Mouse (Mus musculus) MEL (cell line): Measurements from ENCODE around the gene Fbxl19. TPM values are rescaled to one million over a fixed set of nuclear protein-coding genes. Genes with fewer than 3 reads are reported as not detected.

Experiments used
- DNase-seq: peaks from one replicate; pipeline ENCODE4 v3.0.0; 2011; ENCODE audit warnings: low read depth, low spot score
- H3K27ac ChIP-seq: 2 replicates; pipeline ENCODE4 v1.5.1; 2012; ENCODE audit warnings: low read depth, mild to moderate bottlenecking, control low read depth, low read length, moderate library complexity; ENCODE audit not compliant: control insufficient read depth
- H3K27me3 ChIP-seq, 2 experiments: fragments of 150-350 bp in 1 of 2; sonication (generic) in 1 of 2; 2 replicates each; pipeline ENCODE4 v1.6.1; 2012; ENCODE audit warnings: low read length in 2 of 2, mild to moderate bottlenecking in 2 of 2, improper control_type of control experiment in 1 of 2, moderate library complexity in 1 of 2; ENCODE audit not compliant: insufficient read depth in 2 of 2, control insufficient read depth in 1 of 2
- H3K36me3 ChIP-seq, 2 experiments: 2 replicates each; pipeline ENCODE4 v1.6.1; 2012 to 2014; ENCODE audit warnings: low read length in 2 of 2, improper control_type of control experiment in 1 of 2, inconsistent platforms in 1 of 2, mild to moderate bottlenecking in 1 of 2; ENCODE audit not compliant: insufficient read depth in 2 of 2, control insufficient read depth in 1 of 2
- H3K4me1 ChIP-seq, 2 experiments: fragments of 150-350 bp in 1 of 2; sonication (generic) in 1 of 2; 2 replicates each; pipeline ENCODE4 v1.6.1; 2012; ENCODE audit warnings: low read length in 2 of 2, improper control_type of control experiment in 1 of 2, mild to moderate bottlenecking in 1 of 2; ENCODE audit not compliant: insufficient read depth in 2 of 2, control insufficient read depth in 1 of 2
- H3K4me3 ChIP-seq, 2 experiments: fragments of 150-350 bp in 1 of 2; sonication (generic) in 1 of 2; 2 replicates each; pipeline ENCODE4 v1.5.1; 2012; ENCODE audit warnings: low read depth in 2 of 2, low read length in 2 of 2, mild to moderate bottlenecking in 2 of 2, moderate library complexity in 2 of 2, control low read depth in 1 of 2, improper control_type of control experiment in 1 of 2; ENCODE audit not compliant: control insufficient read depth in 1 of 2, insufficient read depth in 1 of 2
- H3K79me2 ChIP-seq: 2 replicates; pipeline ENCODE4 v1.6.1; 2012; ENCODE audit warnings: mild to moderate bottlenecking, low read length, moderate library complexity; ENCODE audit not compliant: control insufficient read depth, poor library complexity, insufficient read depth
- H3K9ac ChIP-seq: 2 replicates; pipeline ENCODE4 v1.6.1; 2012; ENCODE audit warnings: low read depth, mild to moderate bottlenecking, control low read depth, low read length, moderate library complexity; ENCODE audit not compliant: control insufficient read depth, poor library complexity, severe bottlenecking
- H3K9me3 ChIP-seq: fragments of 150-350 bp; sonication (generic); replicated peaks from 2 replicates; pipeline ENCODE4 v1.6.1; 2012; ENCODE audit warnings: mild to moderate bottlenecking, low read length, improper control_type of control experiment, moderate library complexity; ENCODE audit not compliant: insufficient read depth
- CHD1 ChIP-seq: IDR thresholded peaks from 2 replicates; pipeline ENCODE4 v1.6.1; 2012; ENCODE audit warnings: low read depth, mild to moderate bottlenecking, inconsistent platforms, low read length, improper control_type of control experiment
- CHD2 ChIP-seq: IDR thresholded peaks from 2 replicates; pipeline ENCODE4 v1.6.1; 2011; ENCODE audit warnings: low read length, improper control_type of control experiment
- CTCF ChIP-seq, 3 experiments: IDR thresholded peaks in 2 of 3; conservative IDR thresholded peaks in 1 of 3; 2 replicates each; pipeline ENCODE4 v1.5.1; 2011 to 2012; ENCODE audit warnings: low read length in 3 of 3, low read depth in 2 of 3, mild to moderate bottlenecking in 2 of 3, improper control_type of control experiment in 1 of 3, inconsistent platforms in 1 of 3, mixed read lengths in 1 of 3, moderate library complexity in 1 of 3; ENCODE audit not compliant: control insufficient read depth in 1 of 3, insufficient read depth in 1 of 3, poor library complexity in 1 of 3, severe bottlenecking in 1 of 3
- ELF1 ChIP-seq: IDR thresholded peaks from 2 replicates; pipeline ENCODE4 v1.6.1; 2014; ENCODE audit warnings: low read depth, mild to moderate bottlenecking, inconsistent platforms, low read length, improper control_type of control experiment, moderate library complexity
- EP300 ChIP-seq, 2 experiments: IDR thresholded peaks; 2 replicates each; pipeline ENCODE4 v1.6.1; 2011; ENCODE audit warnings: improper control_type of control experiment in 2 of 2, low read length in 2 of 2, low read depth in 1 of 2, mild to moderate bottlenecking in 1 of 2
- ETS1 ChIP-seq: IDR thresholded peaks from 2 replicates; pipeline ENCODE4 v1.6.1; 2012; ENCODE audit warnings: low read depth, mild to moderate bottlenecking, inconsistent platforms, low read length, improper control_type of control experiment, moderate library complexity
- GATA1 ChIP-seq: IDR thresholded peaks from 2 replicates; pipeline ENCODE4 v1.6.1; 2011; ENCODE audit warnings: low read depth, low read length, improper control_type of control experiment
- HCFC1 ChIP-seq: IDR thresholded peaks from 2 replicates; pipeline ENCODE4 v1.6.1; 2012; ENCODE audit warnings: low read depth, mild to moderate bottlenecking, inconsistent platforms, low read length, improper control_type of control experiment, moderate library complexity
- JUND ChIP-seq: IDR thresholded peaks from 2 replicates; pipeline ENCODE4 v1.6.1; 2011; ENCODE audit warnings: low read depth, mild to moderate bottlenecking, improper control_type of control experiment, low read length
- MAZ ChIP-seq: IDR thresholded peaks from 2 replicates; pipeline ENCODE4 v1.6.1; 2012; ENCODE audit warnings: low read depth, mild to moderate bottlenecking, inconsistent platforms, low read length, improper control_type of control experiment
- MEF2A ChIP-seq: IDR thresholded peaks from 2 replicates; pipeline ENCODE4 v1.6.1; 2014; ENCODE audit warnings: low read depth, mild to moderate bottlenecking, inconsistent platforms, low read length, improper control_type of control experiment; ENCODE audit not compliant: poor library complexity, insufficient replicate concordance, severe bottlenecking; ENCODE audit errors: extremely low read depth
- MXI1 ChIP-seq: IDR thresholded peaks from 2 replicates; pipeline ENCODE4 v1.6.1; 2011; ENCODE audit warnings: mild to moderate bottlenecking, low read depth, low read length, improper control_type of control experiment
- MYB ChIP-seq: IDR thresholded peaks from 2 replicates; pipeline ENCODE4 v1.6.1; 2011; ENCODE audit warnings: mild to moderate bottlenecking, low read depth, low read length, improper control_type of control experiment
- MYC ChIP-seq: IDR thresholded peaks from 2 replicates; pipeline ENCODE4 v1.6.1; 2011; ENCODE audit warnings: low read depth, mild to moderate bottlenecking, low read length, improper control_type of control experiment, moderate library complexity
- NELFE ChIP-seq: IDR thresholded peaks from 2 replicates; pipeline ENCODE4 v1.6.1; 2011; ENCODE audit warnings: low read depth, low read length, improper control_type of control experiment
- NRF1 ChIP-seq: IDR thresholded peaks from 2 replicates; pipeline ENCODE4 v1.6.1; 2014; ENCODE audit warnings: low read depth, mild to moderate bottlenecking, inconsistent platforms, low read length, improper control_type of control experiment, moderate library complexity; ENCODE audit not compliant: poor library complexity, insufficient read depth, severe bottlenecking
- POLR2A ChIP-seq, 2 experiments: IDR thresholded peaks; 2 replicates each; pipeline ENCODE4 v1.6.1; 2011 to 2012; ENCODE audit warnings: low read length in 2 of 2, mild to moderate bottlenecking in 2 of 2, control low read depth in 1 of 2, improper control_type of control experiment in 1 of 2, low read depth in 1 of 2, moderate library complexity in 1 of 2; ENCODE audit not compliant: control insufficient read depth in 1 of 2, insufficient read depth in 1 of 2, poor library complexity in 1 of 2
- POLR2AphosphoS2 ChIP-seq: IDR thresholded peaks from 2 replicates; pipeline ENCODE4 v1.6.1; 2011; ENCODE audit warnings: low read length, improper control_type of control experiment
- RCOR1 ChIP-seq: IDR thresholded peaks from 2 replicates; pipeline ENCODE4 v1.6.1; 2012; ENCODE audit warnings: low read depth, mild to moderate bottlenecking, inconsistent platforms, low read length, improper control_type of control experiment
- SMC3 ChIP-seq: IDR thresholded peaks from 2 replicates; pipeline ENCODE4 v1.6.1; 2011; ENCODE audit warnings: low read depth, low read length, improper control_type of control experiment
- TAL1 ChIP-seq: IDR thresholded peaks from 2 replicates; pipeline ENCODE4 v1.6.1; 2012; ENCODE audit warnings: mild to moderate bottlenecking, inconsistent platforms, low read length, moderate library complexity, mixed read lengths
- TBP ChIP-seq: IDR thresholded peaks from 2 replicates; pipeline ENCODE4 v1.8.0; 2011; ENCODE audit warnings: low read depth, low read length, improper control_type of control experiment
- TCF12 ChIP-seq: IDR thresholded peaks from 2 replicates; pipeline ENCODE4 v1.6.1; 2014; ENCODE audit warnings: low read depth, mild to moderate bottlenecking, inconsistent platforms, low read length, improper control_type of control experiment, moderate library complexity
- USF1 ChIP-seq: IDR thresholded peaks from 2 replicates; pipeline ENCODE4 v1.6.1; 2014; ENCODE audit warnings: low read depth, mild to moderate bottlenecking, inconsistent platforms, low read length, improper control_type of control experiment, moderate library complexity
- USF2 ChIP-seq, 2 experiments: IDR thresholded peaks; 2 replicates each; pipeline ENCODE4 v1.6.1; 2011 to 2012; ENCODE audit warnings: improper control_type of control experiment in 2 of 2, low read length in 2 of 2, borderline replicate concordance in 1 of 2, inconsistent platforms in 1 of 2, low read depth in 1 of 2, mild to moderate bottlenecking in 1 of 2; ENCODE audit not compliant: insufficient read depth in 1 of 2
- ZC3H11A ChIP-seq: IDR thresholded peaks from 2 replicates; pipeline ENCODE4 v1.6.1; 2012; ENCODE audit warnings: low read depth, mild to moderate bottlenecking, inconsistent platforms, low read length, improper control_type of control experiment
- ZKSCAN1 ChIP-seq: IDR thresholded peaks from 2 replicates; pipeline ENCODE4 v1.6.1; 2012; ENCODE audit warnings: low read depth, mild to moderate bottlenecking, inconsistent platforms, low read length, improper control_type of control experiment, moderate library complexity
- ZMIZ1 ChIP-seq: IDR thresholded peaks from 2 replicates; pipeline ENCODE4 v1.6.1; 2012; ENCODE audit warnings: low read depth, mild to moderate bottlenecking, inconsistent platforms, low read length, improper control_type of control experiment, moderate library complexity
- polyA plus RNA-seq, 2 experiments: library from polyadenylated mRNA; stranded (reverse) in 1 of 2; unstranded in 1 of 2; fragments of >175 nt in 1 of 2; fragments of >200 nt in 1 of 2; gene quantifications; 2 replicates each; pipeline versions ENCODE4 v1.2.1 to v1.2.4; 2012; ENCODE audit warnings: low replicate concordance in 2 of 2, low read depth in 1 of 2; ENCODE audit not compliant: insufficient read length in 2 of 2, insufficient read depth in 1 of 2, missing spikeins in 1 of 2
- total RNA-seq: library from RNA; depleted of rRNA; stranded (reverse); fragments of 300-350 nt; gene quantifications from 2 replicates; pipeline ENCODE4 v1.2.3, GENCODE M21; 2012

Gene Fbxl19
- total and polyA plus RNA-seq, 3 experiments: 46.7 to 58.3 TPM; not detected in 1

DNA sequence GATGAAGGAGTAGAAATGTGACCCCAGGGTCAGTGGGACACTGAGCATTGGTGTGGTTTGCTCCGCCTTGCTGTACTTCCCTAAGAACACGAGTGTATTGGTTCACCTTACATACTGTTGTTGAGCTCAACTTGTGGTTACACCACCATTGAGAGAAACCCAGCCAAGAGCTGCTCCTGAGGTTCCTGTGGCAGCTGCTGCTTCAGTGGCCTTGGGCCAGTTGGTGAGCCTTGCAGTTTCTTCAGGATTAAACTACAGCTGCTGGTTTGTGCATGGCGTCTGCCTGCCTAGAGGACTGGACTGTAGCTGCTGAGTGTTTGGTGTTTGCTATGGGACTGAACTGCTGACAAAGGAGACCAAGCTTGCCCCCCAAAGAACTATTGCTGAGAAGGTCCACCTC is 32.9 kb upstream of the Fbxl19 start:
- TF ChIP-seq TCF12: no peak
- no peak for TF ChIP-seq ZMIZ1
- no peak for TF ChIP-seq ZKSCAN1
- TF ChIP-seq CHD1: no peak
- Histone ChIP-seq H3K4me3 (no peak overlapping the region), H3K9ac (no peak overlapping the region), H3K27me3 (no peaks in the 10 kb centered on the region), H3K4me1 (peaks cover 4 to 14% of the 10 kb centered on the region in 2 experiments), H3K9me3 (no peaks in the 10 kb centered on the region), H3K79me2 (peaks cover 5% of the 10 kb centered on the region), H3K27ac (no peak overlapping the region), H3K36me3 (peaks cover 0 to 11% of the 10 kb centered on the region in 2 experiments; a peak in 2 of 4 replicates)
- no peak for DNase-seq

DNA sequence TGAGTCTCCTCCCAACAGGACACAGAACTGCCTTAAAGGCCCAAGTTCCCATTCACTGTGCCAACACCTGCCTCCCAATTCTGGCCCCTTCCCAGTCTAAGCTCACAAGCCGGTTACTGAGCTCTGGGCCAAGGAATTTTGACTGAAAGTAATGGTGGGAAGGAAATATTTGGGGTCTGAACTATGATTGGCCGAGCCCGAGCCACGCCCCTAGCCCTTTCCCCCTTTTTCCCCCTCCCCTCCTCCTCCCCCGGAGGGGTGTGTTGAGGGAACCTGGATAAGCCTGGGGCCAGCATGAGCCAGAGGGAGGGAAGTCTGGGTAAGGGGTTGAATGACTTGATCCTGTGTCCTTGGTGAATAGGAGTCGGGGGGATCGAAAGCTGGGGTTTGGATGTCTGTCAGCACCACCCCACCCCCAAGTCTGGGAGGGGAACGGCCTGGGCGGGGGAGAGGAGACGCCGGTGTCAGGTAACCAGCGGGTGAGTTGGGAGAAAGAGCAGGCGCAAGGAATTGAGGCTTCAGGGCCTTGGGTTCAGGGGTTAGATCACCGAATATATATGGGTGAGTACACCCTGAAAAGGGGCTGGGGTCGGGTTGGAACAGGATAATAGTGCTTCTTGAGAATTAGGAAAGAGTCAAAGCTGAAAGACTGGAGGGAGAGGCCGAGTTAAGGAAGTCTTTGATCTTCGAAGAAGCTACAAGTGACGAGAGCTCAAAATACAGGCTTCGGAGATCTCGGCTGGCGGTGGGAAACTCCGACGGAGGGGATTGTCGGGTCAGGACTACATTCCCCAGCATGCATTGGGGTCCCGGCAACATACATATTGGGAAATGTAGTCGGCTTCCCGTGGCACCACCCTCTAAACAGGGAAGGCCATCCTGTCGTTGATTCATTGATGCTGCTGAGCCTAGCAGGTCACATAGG is 31.6 kb upstream of the Fbxl19 start, which contains the start of gene Ctf1:
TSS of gene Ctf1 (plus strand) at position 276 of the 925 bp plus-strand sequence.
- H3K27ac ChIP-seq: peak within 1 kb of the TSS; percentile 85
- peak within 1 kb of the TSS; percentile 77 for H3K9ac ChIP-seq
- no peaks in the 10 kb centered on the region for H3K9me3 ChIP-seq
- H3K36me3 ChIP-seq: peaks cover 0 to 15% of the 10 kb centered on the region in 2 experiments; a peak in 2 of 4 replicates
- peaks cover 4% of the 10 kb centered on the region; the same call in 1 of the 2 replicates for H3K79me2 ChIP-seq
- peak; percentile 89 for DNase-seq
- no peaks in the 10 kb centered on the region for H3K27me3 ChIP-seq
- peaks cover 6 to 14% of the 10 kb centered on the region in 2 experiments for H3K4me1 ChIP-seq
- peak within 1 kb of the TSS; percentile 59 to 60 for H3K4me3 ChIP-seq
- TF ChIP-seq CTCF (IDR thresholded peaks at IDR 0.05 in 2 of 3, conservative IDR thresholded peaks at IDR 0.05 in 1 of 3; ENCODE audit: control insufficient read depth in 1 of 3, insufficient read depth in 1 of 3, low read depth in 2 of 3, low read length in 3 of 3, poor library complexity in 1 of 3, severe bottlenecking in 1 of 3): no peak
- 0 out of 2 replicates have a peak, but pooled peaks have one; percentile 21 for TF ChIP-seq CHD1
- no peak for TF ChIP-seq MYC
- TF ChIP-seq TCF12: peak; percentile 3; the same call in 1 of the 2 replicates
- TF ChIP-seq JUND: no peak
- TF ChIP-seq ETS1: no peak
- TF ChIP-seq USF2 (IDR thresholded peaks at IDR 0.05; ENCODE audit: borderline replicate concordance in 1 of 2, insufficient read depth in 1 of 2, low read depth in 1 of 2, low read length in 2 of 2): no peak
- TF ChIP-seq CHD2: no peak; the same call in 1 of the 2 replicates
- no peak; a peak in 1 of 4 replicates for TF ChIP-seq EP300 (IDR thresholded peaks at IDR 0.05; ENCODE audit: low read depth in 1 of 2, low read length in 2 of 2)
- peak; percentile 99 for TF ChIP-seq HCFC1
- no peak for TF ChIP-seq SMC3
- peak; percentile 76 for TF ChIP-seq POLR2AphosphoS2
- TF ChIP-seq USF1: peak; percentile 49
- peak; percentile 26; the same call in 1 of the 2 replicates for TF ChIP-seq NELFE
- TF ChIP-seq ZC3H11A: no peak
- 0 out of 4 replicates have a peak, but pooled peaks have one; percentile 39 to 51 for TF ChIP-seq POLR2A (IDR thresholded peaks at IDR 0.05; ENCODE audit: control insufficient read depth in 1 of 2, insufficient read depth in 1 of 2, low read depth in 1 of 2, low read length in 2 of 2, poor library complexity in 1 of 2)
- peak; percentile 52; the same call in 1 of the 2 replicates for TF ChIP-seq ZMIZ1
- TF ChIP-seq TAL1: no peak
- peak; percentile 69 for TF ChIP-seq ELF1
- TF ChIP-seq MAZ: peak; percentile 99
- TF ChIP-seq TBP: peak; percentile 16; the same call in 1 of the 2 replicates
- no peak for TF ChIP-seq RCOR1
- TF ChIP-seq MYB: no peak
- peak; percentile 38; the same call in 1 of the 2 replicates for TF ChIP-seq NRF1
- TF ChIP-seq MXI1: peak; percentile 74
- TF ChIP-seq GATA1: no peak
- TF ChIP-seq MEF2A: no peak
